Mouse (Mus musculus) heart, adult 8-10 months (tissue): ENCODE measurements around the gene Kcnip1. TPM values are rescaled to one million over a fixed set of nuclear protein-coding genes. Genes with fewer than 3 reads are reported as not detected.

Source experiments
- DNase-seq: peaks from one replicate; pipeline ENCODE4 v3.0.0; 2022; ENCODE audit warnings: low spot score
- total RNA-seq, 4 experiments: library from RNA; stranded (reverse); gene quantifications; 2 replicates each; pipeline ENCODE4 v1.2.4; 2022

Gene Kcnip1
- total RNA-seq, 4 experiments from 2014 or later, result 0.11 to 0.35 (median 0.17) TPM; not detected in 1

DNA sequence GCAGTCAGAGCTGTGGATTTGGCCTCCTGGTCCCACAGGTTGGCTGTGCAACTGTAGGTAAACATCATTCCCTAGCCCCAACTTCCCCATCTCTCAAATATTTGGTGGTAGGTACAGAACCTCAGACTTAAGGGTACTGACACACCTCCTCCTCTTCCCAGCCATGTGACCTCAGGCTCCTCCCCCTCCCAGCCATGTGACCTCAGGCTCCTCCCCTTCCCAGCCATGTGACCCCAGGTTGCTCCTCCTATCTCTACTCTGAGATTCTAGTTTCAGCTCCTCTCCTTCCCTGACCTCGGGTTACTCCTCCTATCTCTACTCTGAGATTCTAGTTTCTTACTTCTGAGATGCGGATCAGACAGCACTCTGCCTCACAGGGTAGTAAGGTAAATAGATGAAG is 163.2 kb downstream of the Kcnip1 start:
- no peak for DNase-seq

DNA sequence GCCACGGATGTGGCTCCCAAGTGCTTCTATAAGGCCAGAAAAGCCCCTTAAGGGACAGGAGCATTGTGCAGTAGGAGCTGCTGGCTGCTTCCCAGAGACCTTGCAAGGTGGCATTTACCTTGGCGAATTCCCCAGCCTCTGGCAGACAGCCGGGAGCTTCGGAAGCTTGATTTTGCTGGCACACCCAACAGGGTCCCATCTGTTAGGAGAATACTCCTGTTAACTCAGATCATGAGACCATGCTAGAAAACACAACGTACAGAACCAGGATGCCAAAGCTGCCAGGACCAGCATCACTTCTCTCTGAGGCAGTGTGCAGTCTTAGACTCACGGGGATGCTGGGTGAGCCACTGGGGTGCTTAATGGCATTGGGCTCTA is 165.1 kb downstream of the Kcnip1 start:
- no peak for DNase-seq

DNA sequence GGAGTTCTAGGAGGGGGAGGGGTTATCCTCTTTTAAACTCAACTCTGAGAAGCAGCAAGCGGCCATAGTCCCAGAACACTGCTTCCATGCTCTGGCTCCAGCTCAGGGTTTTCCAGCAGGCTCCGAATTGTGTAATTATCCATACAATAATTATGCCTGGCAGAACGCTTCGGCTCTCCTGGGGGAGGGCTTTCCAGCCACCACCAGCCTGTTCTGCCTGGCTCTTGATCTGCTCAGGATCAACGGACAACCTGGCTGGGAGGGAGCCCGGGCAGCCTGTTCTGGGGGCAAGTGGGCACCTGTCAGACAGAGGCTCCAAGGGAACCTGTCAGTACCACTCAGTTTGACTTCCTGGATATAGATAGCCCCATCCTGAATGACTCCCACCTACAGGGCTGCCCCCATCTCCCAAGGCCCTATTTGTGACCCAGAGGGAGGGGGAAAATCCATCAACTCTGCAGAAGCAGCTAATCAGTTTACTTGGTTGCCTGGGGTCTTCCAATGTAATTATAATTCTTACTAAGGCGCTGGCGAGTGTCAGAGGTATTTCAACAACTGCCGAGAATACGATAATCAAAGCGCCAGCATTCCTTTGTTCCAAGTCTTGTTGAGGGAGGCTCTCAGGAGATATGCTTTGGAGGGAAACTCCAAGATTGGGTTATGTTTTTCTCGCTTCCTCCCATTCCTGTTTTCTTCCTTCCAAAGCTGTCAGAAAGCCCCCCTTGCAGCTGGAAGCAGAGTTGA is 165.7 kb downstream of the Kcnip1 start:
- DNase-seq, result no peak

DNA sequence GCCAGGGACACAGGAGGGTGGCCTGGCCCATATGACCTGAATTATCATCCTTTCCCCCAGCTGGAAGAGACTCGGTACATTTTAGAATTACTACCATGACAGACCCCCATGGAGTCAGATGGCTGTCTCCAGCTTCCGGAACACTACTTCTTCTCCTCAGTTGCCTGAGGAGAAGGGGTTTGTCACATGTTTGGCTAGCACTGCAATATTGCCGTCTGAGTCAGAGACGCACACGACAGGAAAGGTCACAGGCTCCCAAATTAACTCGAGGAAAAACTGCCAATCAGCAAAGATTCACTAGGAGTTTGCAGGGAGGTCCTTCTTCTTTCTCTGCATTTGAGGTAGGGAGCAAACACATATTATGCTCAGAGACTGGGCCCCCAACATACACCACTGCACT is 168.2 kb downstream of the Kcnip1 start:
- no peak for DNase-seq

DNA sequence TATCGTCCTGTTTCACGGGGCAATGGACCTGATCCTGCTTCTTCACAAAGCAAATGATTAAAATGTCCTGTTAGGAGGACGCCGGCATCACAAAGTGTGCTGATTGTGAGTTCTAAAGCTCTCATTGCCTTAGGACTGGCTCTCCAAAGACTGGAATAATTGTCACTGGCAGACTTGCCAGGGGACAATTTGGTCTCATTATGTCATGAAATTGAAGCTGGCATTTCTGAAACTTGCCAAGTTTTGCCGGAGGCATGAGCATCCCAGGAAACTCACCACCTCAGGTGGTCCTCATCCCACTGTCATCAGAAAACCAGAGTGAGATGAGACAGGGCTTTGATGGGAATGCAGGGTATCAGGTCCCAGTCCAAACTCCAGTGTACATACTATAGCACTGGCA is 171.6 kb downstream of the Kcnip1 start:
- no peak for DNase-seq

DNA sequence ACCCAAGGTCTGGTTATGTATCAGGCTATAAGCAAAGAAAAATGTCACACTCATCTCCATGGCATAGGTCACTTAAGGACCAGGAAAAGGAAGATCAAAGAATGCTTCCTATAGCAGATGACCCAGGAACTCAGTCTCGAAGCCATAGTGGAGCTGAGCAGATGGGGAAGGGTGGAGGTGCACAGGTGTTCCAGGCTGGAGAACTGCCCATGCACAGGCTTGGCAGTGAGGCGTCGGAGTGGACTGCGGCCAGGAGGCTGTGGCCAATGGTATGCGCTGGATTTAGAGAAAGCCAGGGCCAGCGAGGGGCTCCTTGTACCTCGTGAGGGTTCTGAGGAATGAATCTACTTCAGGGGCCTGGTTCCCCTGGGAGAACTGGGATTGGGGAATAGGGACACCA is 172.1 kb downstream of the Kcnip1 start:
- no peak for DNase-seq

DNA sequence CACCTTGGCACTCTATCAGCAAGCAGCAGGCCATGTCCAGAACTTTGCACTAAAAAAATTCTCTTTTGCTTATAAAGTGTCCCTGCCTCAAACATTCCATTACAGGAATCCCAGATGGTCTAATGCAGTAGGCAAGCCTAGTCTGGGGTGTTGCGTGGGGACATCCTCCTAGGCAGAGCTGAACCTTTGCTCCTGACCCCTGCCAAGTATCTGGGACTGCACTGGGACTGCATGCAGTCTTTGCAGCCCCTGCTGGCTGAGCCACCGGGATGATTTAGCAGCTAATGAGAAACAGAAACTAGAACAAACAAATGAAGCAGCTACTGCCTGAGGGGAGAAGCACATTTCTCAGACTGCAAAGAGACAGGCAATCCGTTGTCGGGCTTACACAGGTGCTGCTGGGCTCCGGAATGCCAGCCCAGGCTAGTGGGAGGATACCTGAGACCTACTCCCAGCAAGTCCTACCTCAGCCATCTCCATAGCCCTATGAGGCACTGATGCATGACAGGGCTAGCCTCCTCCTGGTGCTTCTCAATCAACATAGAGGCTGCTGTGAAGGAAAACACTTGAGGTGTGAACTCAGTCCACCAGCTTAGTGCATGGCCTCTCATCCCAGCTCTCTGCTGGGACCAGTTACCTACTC is 174.0 kb downstream of the Kcnip1 start:
- no peak for DNase-seq

DNA sequence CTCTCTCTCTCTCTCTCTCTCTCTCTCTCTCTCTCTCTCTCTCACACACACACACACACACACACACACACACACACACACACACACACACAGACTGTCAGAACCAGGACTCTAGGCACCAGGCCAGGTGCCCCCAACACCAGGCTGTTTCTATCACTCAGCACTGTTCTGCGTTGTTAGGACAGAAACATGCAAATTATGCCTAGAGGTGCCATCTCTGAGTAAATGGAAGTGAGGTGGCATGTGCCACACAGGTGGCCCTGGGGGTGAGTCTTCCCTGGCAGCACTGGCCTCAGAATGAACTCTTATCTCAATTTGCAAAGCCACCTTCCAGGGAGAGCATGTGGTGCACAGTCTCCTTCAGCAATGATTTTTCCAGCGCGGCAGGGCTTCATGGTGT is 176.9 kb downstream of the Kcnip1 start:
- DNase-seq, result no peak

DNA sequence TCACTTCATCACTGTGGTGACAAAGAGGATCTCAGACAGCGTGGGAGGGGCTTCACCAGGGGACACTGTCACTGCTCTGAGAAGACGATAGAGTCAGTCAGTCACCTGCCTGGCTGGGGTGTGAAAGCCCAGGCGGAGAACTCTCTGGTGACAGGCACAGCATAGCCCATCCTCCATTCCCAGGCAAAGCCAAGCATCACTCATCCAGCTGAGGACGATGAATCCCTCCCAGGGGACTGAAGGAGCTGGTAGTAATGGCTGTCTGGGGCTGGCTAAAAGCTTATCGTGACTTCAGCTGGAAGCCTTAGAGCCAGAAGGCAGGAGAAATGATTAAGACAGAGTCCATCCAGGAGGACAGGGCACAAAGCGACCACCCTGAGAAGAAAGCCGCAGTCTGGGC is 182.8 kb downstream of the Kcnip1 start:
- no peak for DNase-seq

DNA sequence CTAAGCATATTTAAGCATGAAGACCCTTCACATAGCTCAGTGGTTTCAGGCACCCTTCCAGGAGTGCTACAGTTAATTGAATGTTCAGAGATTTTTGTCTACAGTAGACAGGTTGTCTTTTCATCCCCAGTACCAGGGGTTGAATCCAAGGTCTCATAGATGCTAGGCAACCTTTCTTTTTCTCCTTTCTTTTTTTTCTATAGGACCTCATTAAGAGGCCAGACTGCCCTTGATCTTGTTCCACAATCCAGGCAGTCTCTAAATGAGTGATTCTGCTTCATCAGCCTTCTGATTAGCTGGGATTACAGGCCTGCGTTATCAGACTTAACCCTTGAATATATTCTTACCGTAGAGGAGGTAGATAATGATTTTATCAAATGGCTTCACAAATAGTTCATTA is 189.9 kb downstream of the Kcnip1 start:
- no peak for DNase-seq

DNA sequence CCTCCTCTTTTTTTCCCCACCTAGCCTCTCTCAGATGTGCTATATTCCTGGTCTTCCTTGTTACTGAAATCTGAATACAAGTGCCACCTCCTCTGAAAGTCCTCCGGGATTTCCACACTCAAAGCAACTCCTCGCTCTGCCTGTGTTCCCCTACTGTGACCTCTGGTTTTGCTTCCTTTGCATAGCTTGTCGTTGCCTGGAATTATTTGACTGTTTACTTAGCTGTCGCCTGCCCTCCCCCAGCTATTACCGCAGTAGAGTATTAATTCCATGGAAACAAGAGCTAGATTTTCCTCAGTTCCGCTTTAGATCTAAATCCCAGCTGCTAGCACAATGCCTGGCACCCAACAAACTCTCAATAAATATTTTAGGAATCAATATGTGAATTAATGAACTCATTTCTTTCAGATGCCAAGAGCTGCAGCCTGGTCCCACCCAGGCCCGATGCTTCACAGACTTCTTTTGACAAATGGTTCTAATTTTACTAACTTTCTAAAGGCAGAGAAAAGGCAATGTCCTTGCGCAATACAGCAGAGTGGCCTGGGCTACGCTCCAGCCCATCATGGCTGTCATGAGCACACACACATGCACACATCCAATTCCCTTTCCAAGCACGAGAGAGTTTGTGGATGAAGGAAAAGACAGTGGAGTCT is 192.4 kb downstream of the Kcnip1 start:
- DNase-seq, result peak; percentile 9

DNA sequence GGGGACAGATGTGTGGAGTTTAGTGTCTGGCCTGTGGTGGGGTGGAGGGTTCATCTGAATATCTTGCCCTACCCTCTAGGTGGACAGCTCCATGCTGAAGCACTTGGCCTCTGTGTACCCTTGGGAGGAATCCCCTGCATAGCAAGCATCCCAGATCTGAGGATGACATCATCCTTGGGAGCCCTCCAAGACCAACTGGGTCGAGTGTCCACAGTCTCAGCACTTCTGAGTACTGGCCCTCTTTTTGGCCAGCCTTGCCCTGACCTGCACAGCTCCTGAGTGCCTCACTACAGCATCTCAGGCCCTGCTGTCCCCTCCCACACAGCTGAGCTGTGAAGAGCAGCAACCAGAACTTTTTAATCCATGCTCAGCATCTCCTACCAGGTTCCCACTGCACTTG is 193.0 kb downstream of the Kcnip1 start:
- DNase-seq, result no peak

DNA sequence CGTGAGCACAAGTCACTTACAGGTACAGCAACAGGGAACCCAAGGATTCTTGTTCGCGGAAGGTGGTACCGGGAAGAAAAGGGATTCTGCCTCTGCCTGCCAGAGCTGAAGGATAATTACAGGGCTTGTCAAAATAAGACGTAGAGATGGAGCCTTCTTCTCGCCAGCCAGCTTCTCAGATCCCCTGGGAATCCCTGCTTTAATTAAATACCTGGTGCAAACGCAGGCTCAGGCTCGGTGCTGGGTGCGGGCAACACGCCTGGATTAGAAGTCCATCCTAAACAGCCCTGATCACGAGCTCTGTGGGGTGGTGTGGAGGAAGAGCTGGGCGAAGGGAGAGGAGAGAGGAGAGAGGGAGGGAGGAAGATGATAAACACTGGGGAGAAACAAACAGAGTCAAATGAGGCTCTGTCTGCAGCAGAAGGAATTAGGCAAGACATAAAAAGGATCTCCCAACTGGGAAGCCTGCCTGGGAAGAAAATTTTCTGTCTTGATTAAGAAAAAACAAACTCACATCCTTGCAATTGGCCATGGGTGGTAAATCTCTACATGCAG is 194.8 kb downstream of the Kcnip1 start:
- no peak for DNase-seq

DNA sequence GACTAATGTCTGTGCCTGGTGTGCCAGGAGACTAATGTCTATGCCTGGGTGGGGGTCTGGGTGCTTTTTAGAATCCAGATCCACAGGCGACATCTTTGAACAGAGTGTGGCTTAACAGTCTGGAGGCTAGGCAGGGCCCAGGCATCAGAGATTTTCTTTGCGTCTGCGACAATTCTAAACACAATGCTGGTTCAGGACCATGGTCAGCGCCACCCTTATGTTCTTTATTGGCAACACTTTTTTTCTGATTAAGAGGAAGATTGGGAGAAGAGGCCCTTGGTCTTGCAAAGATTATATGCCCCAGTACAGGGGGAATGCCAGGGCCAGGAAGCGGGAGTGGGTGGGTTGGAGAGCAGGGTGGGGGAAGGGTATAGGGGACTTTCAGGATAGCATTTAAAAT is 205.6 kb downstream of the Kcnip1 start:
- DNase-seq, result no peak

DNA sequence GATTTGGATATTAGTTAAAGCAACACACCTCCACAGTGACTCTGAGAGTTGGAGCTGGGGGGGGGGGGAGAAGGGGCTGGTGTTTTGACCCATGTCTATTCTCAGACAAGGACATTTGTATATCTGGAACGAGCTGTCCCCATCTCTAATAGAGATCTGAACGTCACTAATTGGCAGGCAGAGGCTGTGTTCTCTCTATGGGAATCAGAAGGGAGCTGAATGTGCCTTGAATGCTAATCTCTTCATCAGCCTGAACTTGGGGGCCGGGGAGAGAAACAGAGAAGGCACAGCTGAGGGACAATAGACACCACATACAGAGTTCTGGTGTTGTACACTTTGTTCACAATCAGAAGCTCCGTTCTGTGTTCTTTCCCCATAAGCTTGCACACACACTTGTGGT is 206.4 kb downstream of the Kcnip1 start:
- DNase-seq, result no peak

DNA sequence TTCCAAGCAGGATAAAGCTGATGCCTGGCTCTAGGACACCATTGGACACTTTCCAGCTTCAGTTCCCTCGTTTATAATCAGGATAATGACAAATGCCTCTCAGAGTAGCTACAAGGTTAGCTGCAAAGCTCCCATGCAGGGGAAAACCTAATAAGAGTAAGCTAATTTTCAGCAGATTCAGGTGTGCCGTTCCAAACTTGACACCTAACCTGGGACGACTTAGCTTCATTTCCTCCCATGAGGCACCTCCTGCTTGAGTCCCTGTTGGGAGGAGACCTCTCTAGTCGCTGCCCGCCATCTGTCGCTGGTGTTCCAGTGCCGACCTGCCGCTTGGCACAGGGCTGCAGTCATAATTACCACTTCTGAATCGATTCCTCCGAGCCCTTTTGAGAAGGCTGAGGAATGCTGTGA is 211.4 kb downstream of the Kcnip1 start:
- no peak for DNase-seq

DNA sequence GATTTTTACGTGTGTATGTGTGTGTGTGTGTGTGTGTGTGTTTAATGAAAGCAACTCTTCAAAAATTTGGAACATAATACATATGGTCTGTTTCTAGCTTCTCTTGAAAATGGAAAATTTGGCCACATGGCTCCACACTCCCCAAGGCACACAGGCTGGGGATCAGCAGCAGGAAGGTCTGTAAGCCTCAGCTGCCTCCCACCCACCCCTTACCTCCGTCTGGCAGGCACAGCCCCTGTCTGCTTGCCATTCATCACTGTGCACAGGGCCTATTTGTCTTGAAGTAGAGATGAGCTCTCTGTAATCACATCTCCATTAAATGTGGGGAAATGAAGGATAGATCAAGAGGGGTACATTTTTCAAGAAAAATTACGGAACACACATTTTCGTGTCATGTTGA is 212.7 kb downstream of the Kcnip1 start:
- no peak for DNase-seq

DNA sequence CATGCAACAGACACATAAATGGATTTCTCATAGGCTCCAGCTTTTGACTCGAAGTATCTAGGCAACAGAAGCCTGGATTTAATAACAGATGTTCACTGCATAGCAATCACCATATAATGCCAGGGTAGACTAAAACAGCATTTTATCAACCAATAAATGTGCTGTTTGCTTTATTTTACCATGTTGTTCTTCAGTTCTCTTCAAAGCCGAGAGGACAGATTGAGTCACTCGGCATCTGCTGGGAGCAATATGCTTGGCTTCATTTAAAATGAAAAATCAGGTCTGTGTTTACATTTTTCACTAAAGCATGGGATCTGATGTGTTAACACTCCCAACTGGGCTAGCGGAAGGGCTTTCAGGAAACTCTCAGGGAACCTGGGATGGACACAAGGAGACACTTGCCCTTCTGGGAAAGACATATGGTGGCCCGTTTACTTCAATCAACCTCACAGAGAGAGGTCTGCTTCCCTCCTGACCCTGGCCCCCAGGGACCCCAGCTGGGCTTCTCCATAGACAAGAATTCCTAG is 220.3 kb downstream of the Kcnip1 start:
- DNase-seq, result no peak

DNA sequence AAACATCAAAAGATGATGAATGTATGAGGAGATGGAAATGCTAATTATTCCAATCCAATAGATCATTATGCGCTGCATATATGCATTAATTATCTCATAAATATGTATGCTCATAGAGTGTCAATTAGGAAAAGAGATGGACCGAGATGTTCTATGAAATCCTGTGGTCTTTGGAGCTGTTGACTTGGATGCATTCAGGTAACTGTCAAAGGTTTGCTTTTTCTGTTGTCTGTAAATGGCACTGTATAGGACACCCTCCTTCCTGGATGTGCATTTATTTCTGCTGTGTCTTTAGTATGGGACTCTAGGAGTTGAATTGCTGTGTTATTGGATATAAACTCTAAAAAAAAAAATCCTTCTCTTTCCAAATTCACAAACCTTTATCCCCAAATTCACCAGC is 220.9 kb downstream of the Kcnip1 start:
- DNase-seq, result no peak

DNA sequence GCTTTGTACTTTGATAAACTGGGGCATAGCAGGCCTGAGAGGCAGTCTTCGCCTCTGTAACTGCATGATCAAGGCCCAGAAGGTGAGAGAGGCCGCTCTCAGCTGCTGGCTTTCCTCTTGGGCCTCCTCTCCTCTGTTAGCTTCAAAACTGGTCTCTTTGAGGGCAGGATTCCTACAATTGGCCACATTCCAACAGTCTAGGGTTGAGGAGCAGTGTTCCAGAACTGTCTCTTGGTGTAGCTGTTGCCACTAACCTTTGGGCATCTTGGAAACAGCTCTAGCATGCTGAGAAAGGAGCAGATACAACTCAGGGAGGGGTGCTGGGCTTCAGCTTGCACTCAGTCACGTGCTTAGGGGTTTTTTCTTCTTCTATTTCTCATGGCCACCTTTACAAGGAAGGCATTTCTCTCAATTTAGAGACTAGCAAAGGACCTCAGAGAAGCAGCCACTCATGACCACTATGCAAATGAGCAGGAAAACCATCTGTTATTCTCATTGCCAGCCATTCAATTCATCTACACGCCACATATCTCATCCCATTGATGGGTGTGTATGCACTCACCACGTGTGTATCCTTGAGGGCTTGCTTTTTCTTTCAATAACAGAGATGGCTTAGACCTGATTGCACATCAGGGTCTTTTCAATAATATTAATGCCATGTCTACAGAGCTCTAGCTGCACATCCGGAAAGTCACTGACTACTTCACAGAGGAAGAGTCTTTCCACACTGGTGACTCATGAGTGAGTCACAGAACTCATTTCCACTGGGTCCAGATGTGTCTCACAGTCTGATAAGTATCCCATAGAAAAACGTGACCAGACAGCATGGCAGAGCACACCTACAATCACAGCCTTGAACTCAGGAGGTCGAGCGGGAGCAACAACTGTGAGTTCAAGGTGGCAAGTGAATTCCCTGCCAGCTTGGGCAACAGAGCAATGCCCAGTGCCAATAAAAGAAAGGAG is 225.7 kb downstream of the Kcnip1 start:
- DNase-seq, result no peak

DNA sequence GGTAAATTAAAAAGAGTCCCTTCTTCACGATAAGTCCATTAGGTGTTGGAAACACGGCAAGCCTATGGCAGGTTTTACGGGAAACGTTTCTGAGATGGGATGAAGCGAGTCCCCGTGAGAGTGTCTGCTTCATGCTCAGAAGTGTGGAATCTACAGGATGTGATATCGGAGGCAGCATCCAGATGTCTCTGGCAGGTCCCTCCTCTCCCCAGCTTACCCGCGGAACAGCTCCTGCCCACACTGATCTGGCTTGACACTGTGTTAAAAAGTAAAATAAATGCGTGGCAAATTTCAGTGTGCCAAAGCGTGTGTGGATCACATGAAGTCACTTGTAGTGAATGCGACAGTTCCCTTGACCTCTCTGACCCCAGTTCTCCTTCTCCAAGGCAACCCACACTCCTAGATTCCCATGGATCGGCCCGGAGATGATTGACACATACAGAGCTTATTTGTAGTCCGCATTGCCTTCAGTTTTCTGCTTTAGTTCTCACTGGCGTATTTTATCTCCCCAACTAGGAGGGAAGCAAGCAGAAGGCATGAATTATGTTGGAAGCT is 231.7 kb downstream of the Kcnip1 start:
- no peak for DNase-seq
